Mouse (Mus musculus) embryonic facial prominence, embryonic 10.5 days (tissue): ENCODE data around the gene Dohh. TPM values are rescaled to one million over a fixed set of nuclear protein-coding genes. Genes with fewer than 3 reads are reported as not detected.

Source experiments
- DNase-seq: peaks from one replicate; pipeline ENCODE4 v3.0.0-alpha.2; 2017; ENCODE audit warnings: low spot score
- H3K27ac ChIP-seq: fragments of 300-500 bp; sonication (generic); replicated peaks from 2 replicates; pipeline ENCODE4 v1.5.1; 2016; ENCODE audit warnings: mild to moderate bottlenecking
- H3K27me3 ChIP-seq: fragments of 300-500 bp; sonication (generic); replicated peaks from 2 replicates; pipeline ENCODE4 v1.6.1; 2016; ENCODE audit warnings: low read depth, mild to moderate bottlenecking; ENCODE audit not compliant: poor library complexity, severe bottlenecking
- H3K36me3 ChIP-seq: fragments of 300-500 bp; sonication (generic); replicated peaks from 2 replicates; pipeline ENCODE4 v1.6.1; 2016; ENCODE audit warnings: mild to moderate bottlenecking, moderate library complexity
- H3K4me1 ChIP-seq: fragments of 300-500 bp; sonication (generic); 2 replicates; pipeline ENCODE4 v1.6.1; 2016
- H3K4me3 ChIP-seq: fragments of 300-500 bp; sonication (generic); 2 replicates; pipeline ENCODE4 v1.5.1; 2016; ENCODE audit warnings: mild to moderate bottlenecking, moderate library complexity
- H3K9me3 ChIP-seq: fragments of 300-500 bp; sonication (generic); 2 replicates; pipeline ENCODE4 v1.6.1; 2016; ENCODE audit warnings: mild to moderate bottlenecking
- WGBS: fragments of 180-500 bp; shearing (Covaris S2); methylation state at CpG from one replicate; pipeline ENCODE4 v1.1.7; 2016; 5-methylcytosine and 5-hydroxymethylcytosine counted together
- polyA plus RNA-seq: library from polyadenylated mRNA; unstranded; fragments of >200 nt; fragmentation: Nextera tagmentation; extraction: Ambion mirVana; gene quantifications from 2 replicates; pipeline ENCODE4 v1.2.1, GENCODE M21; 2016

The Dohh gene
- polyA plus RNA-seq, 1 experiment from 2014 or later = 109 TPM

GRCm38 (mm10) chr10:81379183-81379553 lies 5.1 kb upstream of the Dohh start:
- no peak for DNase-seq
- Histone ChIP-seq H3K4me1 (peaks cover 30% of the 10 kb centered on the region), H3K27me3 (no peaks in the 10 kb centered on the region), H3K4me3 (peak overlapping the region; percentile 91), H3K36me3 (peaks cover 28% of the 10 kb centered on the region), H3K9me3 (no peaks in the 10 kb centered on the region), H3K27ac (peak overlapping the region; percentile 97)
- 59% methylated on average over 3 of the region's 3 CpGs for WGBS

DNA sequence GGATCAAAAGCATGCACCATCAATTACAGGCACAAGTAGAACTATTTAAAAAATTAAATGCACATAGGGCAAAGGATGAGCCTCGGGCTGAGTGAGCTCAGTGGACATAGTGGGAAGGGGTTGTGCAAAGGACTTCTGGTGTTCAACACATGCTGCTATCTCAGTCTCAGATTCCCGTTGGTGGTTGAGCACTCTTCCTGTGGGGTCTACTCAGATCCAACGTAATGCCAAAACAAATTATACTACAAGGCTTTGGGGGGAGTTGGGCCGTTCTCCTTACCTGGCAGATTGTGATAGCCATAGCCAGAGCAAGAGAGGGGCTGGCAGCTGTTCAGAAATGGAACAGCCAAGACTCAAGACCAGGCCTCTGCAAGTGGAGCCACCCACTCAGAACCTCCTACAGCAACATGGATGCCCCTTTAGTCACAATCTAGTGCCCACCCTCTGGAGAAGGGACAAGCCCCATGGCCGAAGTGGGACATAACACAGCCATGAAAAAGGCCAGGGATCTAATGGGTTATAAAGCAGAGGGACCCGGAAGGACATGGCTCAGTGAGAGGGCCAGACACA lies 4.3 kb upstream of the Dohh start:
- DNase-seq = no peak
- Histone ChIP-seq H3K36me3 (peaks cover 22% of the 10 kb centered on the region), H3K4me3 (peak overlapping the region; percentile 91; the same call in 1 of the 2 replicates), H3K4me1 (peaks cover 33% of the 10 kb centered on the region), H3K9me3 (no peaks in the 10 kb centered on the region), H3K27me3 (no peaks in the 10 kb centered on the region), H3K27ac (peak overlapping the region; percentile 57; the same call in 1 of the 2 replicates)
- 87% methylated on average over 6 of the region's 6 CpGs for whole genome bisulfite sequencing

DNA sequence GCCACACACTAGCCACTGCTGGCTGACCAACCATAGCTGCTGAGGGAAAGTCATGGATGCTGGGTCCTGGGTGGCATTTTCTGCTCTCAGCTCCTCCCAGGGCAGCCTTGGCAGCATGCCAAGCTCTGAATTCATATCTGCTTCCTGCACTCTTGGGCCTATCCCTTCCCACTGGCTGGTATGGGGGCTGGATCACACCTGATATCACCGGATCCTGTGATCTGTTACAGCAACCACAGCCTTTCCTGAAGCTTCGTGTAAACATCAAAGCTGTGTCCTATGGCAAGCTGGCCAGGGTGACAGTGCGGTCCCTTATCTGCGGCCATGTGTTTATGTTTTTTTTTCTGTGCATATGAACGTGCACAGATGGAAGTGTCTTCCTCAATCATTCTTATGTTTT lies 2.2 kb upstream of the Dohh start:
- Histone ChIP-seq H3K27me3 (no peaks in the 10 kb centered on the region), H3K4me1 (peaks cover 33% of the 10 kb centered on the region), H3K27ac (no peak overlapping the region), H3K9me3 (no peaks in the 10 kb centered on the region), H3K36me3 (peaks cover 16% of the 10 kb centered on the region), H3K4me3 (no peak overlapping the region)
- DNase-seq = no peak
- WGBS = 92% methylated on average over 5 of the region's 5 CpGs

DNA sequence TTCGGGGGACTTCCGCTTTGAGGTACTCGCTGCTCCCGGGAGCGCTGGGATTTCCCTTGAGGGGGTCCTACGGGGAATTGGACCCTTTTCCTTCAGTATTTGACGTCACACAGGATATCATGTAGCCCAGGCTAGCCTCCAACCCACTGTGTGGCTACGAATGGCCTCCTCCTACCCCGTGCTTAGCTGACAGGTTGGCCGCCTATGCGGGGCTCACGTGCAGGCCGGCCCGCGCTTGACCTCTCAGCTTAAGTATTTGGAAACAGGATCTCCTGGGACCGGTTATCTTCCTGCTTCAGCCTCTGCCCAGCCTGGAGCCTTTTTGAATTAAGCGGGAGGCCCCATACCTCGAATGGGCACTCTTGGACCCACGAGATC lies 366 bp downstream of the Dohh start:
- Histone ChIP-seq H3K9me3 (no peaks in the 10 kb centered on the region), H3K27me3 (no peaks in the 10 kb centered on the region), H3K4me3 (peak overlapping the region; percentile 98), H3K4me1 (peaks cover 25% of the 10 kb centered on the region), H3K36me3 (peaks cover 37% of the 10 kb centered on the region), H3K27ac (peak overlapping the region; percentile 91)
- no peak for DNase-seq
- WGBS = under 1% methylated on average over 19 of the region's 19 CpGs

GRCm38 (mm10) chr10:81385603-81386306 lies 1.5 kb downstream of the Dohh start:
- peak overlapping the region; percentile 98 for H3K4me3 ChIP-seq
- peaks cover 42% of the 10 kb centered on the region for H3K36me3 ChIP-seq
- H3K27ac ChIP-seq = no peak overlapping the region
- H3K4me1 ChIP-seq = peaks cover 30% of the 10 kb centered on the region
- DNase-seq = no peak
- H3K27me3 ChIP-seq = no peaks in the 10 kb centered on the region
- 88% methylated on average over 22 of the region's 22 CpGs for WGBS
- no peaks in the 10 kb centered on the region for H3K9me3 ChIP-seq

- H3K4me1 ChIP-seq = peaks cover 30% of the 10 kb centered on the region
- 0 out of 2 replicates have a peak overlapping the region, but pooled peaks have one; percentile 16 for H3K4me3 ChIP-seq
- no peak for DNase-seq
- H3K27me3 ChIP-seq = 0 out of 2 replicates have a peak, but pooled peaks cover 3% of the 10 kb centered on the region
- no peaks in the 10 kb centered on the region for H3K9me3 ChIP-seq
- H3K27ac ChIP-seq = no peak overlapping the region
- peaks cover 51% of the 10 kb centered on the region for H3K36me3 ChIP-seq
- WGBS = 94% methylated on average over 20 of the region's 20 CpGs
Measured at GRCm38 (mm10) chr10:81387716-81388115, 3.5 kb downstream of the Dohh start.

- H3K27ac ChIP-seq = peak within 1 kb of the TSS; percentile 49; the same call in 1 of the 2 replicates
- peaks cover 39% of the 10 kb centered on the region for H3K4me1 ChIP-seq
- H3K36me3 ChIP-seq = peaks cover 51% of the 10 kb centered on the region
- H3K9me3 ChIP-seq = no peaks in the 10 kb centered on the region
- WGBS = 90% methylated on average over 5 of the region's 5 CpGs
- 0 out of 2 replicates have a peak, but pooled peaks cover 3% of the 10 kb centered on the region for H3K27me3 ChIP-seq
- DNase-seq = no peak
- no peak within 1 kb of the TSS for H3K4me3 ChIP-seq
Measured at GRCm38 (mm10) chr10:81388505-81389055, 4.4 kb downstream of the Dohh start, which contains the start of gene Gm48552. Gene Gm48552 (plus strand): TSS chr10:81389005.

- H3K9me3 ChIP-seq = no peaks in the 10 kb centered on the region
Measured at GRCm38 (mm10) chr10:81389373-81389772, 5.1 kb downstream of the Dohh start.

GRCm38 (mm10) chr10:81389801-81390677 lies 5.8 kb downstream of the Dohh start:
- Histone ChIP-seq H3K4me3 (no peak overlapping the region), H3K36me3 (peaks cover 51% of the 10 kb centered on the region), H3K27me3 (0 out of 2 replicates have a peak, but pooled peaks cover 8% of the 10 kb centered on the region), H3K9me3 (no peaks in the 10 kb centered on the region), H3K27ac (peak overlapping the region; percentile 49; the same call in 1 of the 2 replicates), H3K4me1 (peaks cover 41% of the 10 kb centered on the region)
- 61% methylated on average over 23 of the region's 23 CpGs for WGBS
- peak; percentile 79 for DNase-seq

More at GRCm38 (mm10) chr10:81389373-81389772, 5.1 kb downstream of the Dohh start:
- Histone ChIP-seq H3K4me1 (peaks cover 46% of the 10 kb centered on the region), H3K36me3 (peaks cover 51% of the 10 kb centered on the region), H3K27me3 (0 out of 2 replicates have a peak, but pooled peaks cover 8% of the 10 kb centered on the region), H3K4me3 (no peak overlapping the region), H3K27ac (peak overlapping the region; percentile 36; the same call in 1 of the 2 replicates)
- 60% methylated on average over 3 of the region's 3 CpGs for WGBS
- no peak for DNase-seq

GRCm38 (mm10) chr10:81390678-81390965 lies 6.4 kb downstream of the Dohh start:
- WGBS = 88% methylated on average over 13 of the region's 13 CpGs
- peaks cover 36% of the 10 kb centered on the region for H3K4me1 ChIP-seq
- H3K9me3 ChIP-seq = no peaks in the 10 kb centered on the region
- H3K4me3 ChIP-seq = no peak overlapping the region
- DNase-seq = no peak
- no peak overlapping the region for H3K27ac ChIP-seq
- H3K27me3 ChIP-seq = 0 out of 2 replicates have a peak, but pooled peaks cover 8% of the 10 kb centered on the region
- peaks cover 50% of the 10 kb centered on the region for H3K36me3 ChIP-seq

GRCm38 (mm10) chr10:81392270-81392669 lies 8.0 kb downstream of the Dohh start:
- Histone ChIP-seq H3K27me3 (peaks cover 16% of the 10 kb centered on the region; the same call in 1 of the 2 replicates), H3K9me3 (no peaks in the 10 kb centered on the region), H3K36me3 (peaks cover 33% of the 10 kb centered on the region), H3K27ac (peak overlapping the region; percentile 68; the same call in 1 of the 2 replicates), H3K4me3 (peak overlapping the region; percentile 2; the same call in 1 of the 2 replicates), H3K4me1 (peaks cover 36% of the 10 kb centered on the region)
- 94% methylated on average over 6 of the region's 6 CpGs for WGBS
- no peak for DNase-seq

DNA sequence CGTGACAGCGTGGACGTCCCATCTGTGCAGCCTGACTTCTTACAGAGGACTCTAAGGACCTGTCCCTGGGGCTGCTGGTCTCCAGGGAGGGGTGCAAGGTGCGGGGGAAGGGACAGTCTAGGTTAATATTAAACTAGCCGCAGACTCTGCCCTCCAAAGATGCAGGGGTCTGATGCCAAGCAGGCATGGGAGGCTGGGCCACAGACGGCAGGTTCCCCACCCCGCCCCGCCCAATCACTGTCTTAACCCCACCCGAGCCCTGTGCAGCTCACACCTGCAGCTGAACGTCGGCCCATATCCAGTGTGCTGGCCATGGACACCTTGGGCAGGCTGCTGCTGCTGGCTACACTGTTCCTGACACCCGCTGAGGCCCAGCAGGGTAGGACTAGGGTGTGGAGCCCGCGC lies 8.6 kb downstream of the Dohh start, which contains the start of gene Smim24:
Gene Smim24 (plus strand): TSS at position 271 of the 405 bp plus-strand sequence.
- 64% methylated on average over 14 of the region's 14 CpGs for WGBS
- no peaks in the 10 kb centered on the region for H3K9me3 ChIP-seq
- peaks cover 21% of the 10 kb centered on the region for H3K27me3 ChIP-seq
- peaks cover 28% of the 10 kb centered on the region for H3K36me3 ChIP-seq
- H3K4me1 ChIP-seq = peaks cover 39% of the 10 kb centered on the region
- DNase-seq = no peak
- H3K4me3 ChIP-seq = peak within 1 kb of the TSS; percentile 53
- H3K27ac ChIP-seq = peak within 1 kb of the TSS; percentile 68
